Mouse (Mus musculus) liver, adult 2 months (tissue): ENCODE results near the gene A4gnt. TPM values are rescaled to one million over a fixed set of nuclear protein-coding genes. Genes with fewer than 3 reads are reported as not detected.

ENCODE experiments used
- DNase-seq: peaks from one replicate; pipeline ENCODE4 v3.0.0-alpha.2; 2011; ENCODE audit warnings: low read depth, low spot score; ENCODE audit errors: extremely low read depth
- H3K27ac ChIP-seq: fragments of 200-500 bp; replicated peaks from 2 replicates; pipeline ENCODE4 v1.5.1; 2012; ENCODE audit warnings: low read depth, mild to moderate bottlenecking, control low read depth, inconsistent platforms, low read length; ENCODE audit not compliant: insufficient read depth
- H3K27me3 ChIP-seq: fragments of 200-500 bp; 2 replicates; pipeline ENCODE4 v1.6.1; 2012; ENCODE audit warnings: mild to moderate bottlenecking, moderate library complexity, low read length, inconsistent platforms; ENCODE audit not compliant: control insufficient read depth, insufficient read depth
- H3K36me3 ChIP-seq: fragments of 200-500 bp; 2 replicates; pipeline ENCODE4 v1.6.1; 2012; ENCODE audit warnings: low read length, inconsistent platforms; ENCODE audit not compliant: control insufficient read depth, insufficient read depth
- H3K4me1 ChIP-seq: fragments of 200-500 bp; 2 replicates; pipeline ENCODE4 v1.6.1; 2011; ENCODE audit warnings: low read length; ENCODE audit not compliant: control insufficient read depth, insufficient read depth
- H3K4me3 ChIP-seq: fragments of 200-500 bp; 2 replicates; pipeline ENCODE4 v1.5.1; 2011; ENCODE audit warnings: low read depth, mild to moderate bottlenecking, control low read depth, low read length, moderate library complexity; ENCODE audit not compliant: insufficient read depth
- H3K79me2 ChIP-seq: fragments of 200-500 bp; 2 replicates; pipeline ENCODE4 v1.6.1; 2012; ENCODE audit warnings: inconsistent platforms, mild to moderate bottlenecking, low read length, moderate library complexity; ENCODE audit not compliant: control insufficient read depth, insufficient read depth
- H3K9ac ChIP-seq: fragments of 200-500 bp; 2 replicates; pipeline ENCODE4 v1.6.1; 2012; ENCODE audit warnings: low read depth, mild to moderate bottlenecking, control low read depth, inconsistent platforms, low read length
- CTCF ChIP-seq: fragments of 200-500 bp; IDR thresholded peaks from 2 replicates; pipeline ENCODE4 v1.5.1; 2011; ENCODE audit warnings: low read depth, low read length, control low read depth
- POLR2A ChIP-seq: fragments of 200-500 bp; IDR thresholded peaks from 2 replicates; pipeline ENCODE4 v1.6.1; 2011; ENCODE audit warnings: low read length, control low read depth; ENCODE audit not compliant: insufficient read depth; ENCODE audit errors: extremely low read depth
- WGBS: fragments of 180-500 bp; shearing (Covaris S2); methylation state at CpG from one replicate; pipeline ENCODE4 v1.1.7; 2018; 5-methylcytosine and 5-hydroxymethylcytosine counted together
- polyA plus RNA-seq: library from polyadenylated mRNA; depleted of rRNA; stranded (reverse); fragments of >200 nt; gene quantifications from 2 replicates; pipeline ENCODE4 v1.2.3, GENCODE M21; 2012
- total RNA-seq: library from RNA; depleted of rRNA; stranded (reverse); fragments of >200 nt; gene quantifications from 2 replicates; pipeline ENCODE4 v1.2.3, GENCODE M21; 2014

The A4gnt gene
- total and polyA plus RNA-seq, 2 experiments, result not detected

DNA sequence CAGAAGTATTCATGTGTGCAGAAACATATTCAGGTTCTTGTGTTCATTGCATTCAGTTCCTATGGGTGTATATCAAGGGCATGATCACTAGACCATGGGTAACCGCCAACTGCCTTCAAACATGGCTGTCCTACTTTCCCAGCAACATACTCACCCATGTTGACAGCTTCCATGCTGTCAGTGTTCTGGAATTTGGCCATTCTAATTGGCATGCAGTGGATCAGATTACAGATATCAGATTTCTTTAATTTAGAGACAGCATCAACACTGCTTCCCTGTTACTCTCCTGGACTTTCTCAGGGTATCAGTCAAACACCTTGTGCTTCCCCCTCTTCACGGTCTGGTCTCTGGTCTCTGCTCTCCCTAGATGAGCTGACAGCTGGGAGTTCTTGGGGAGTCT, 8.7 kb upstream of the A4gnt start:
- no peak overlapping the region for H3K27ac ChIP-seq
- no peaks in the 10 kb centered on the region for H3K79me2 ChIP-seq
- no peak overlapping the region for H3K4me3 ChIP-seq
- H3K36me3 ChIP-seq, result no peaks in the 10 kb centered on the region
- H3K27me3 ChIP-seq, result no peaks in the 10 kb centered on the region
- H3K4me1 ChIP-seq, result no peaks in the 10 kb centered on the region
- no peak for DNase-seq
- TF ChIP-seq CTCF, result no peak
- TF ChIP-seq POLR2A, result no peak
- no peak overlapping the region for H3K9ac ChIP-seq
- WGBS, result 78% methylated on average over 2 of the region's 2 CpGs

DNA sequence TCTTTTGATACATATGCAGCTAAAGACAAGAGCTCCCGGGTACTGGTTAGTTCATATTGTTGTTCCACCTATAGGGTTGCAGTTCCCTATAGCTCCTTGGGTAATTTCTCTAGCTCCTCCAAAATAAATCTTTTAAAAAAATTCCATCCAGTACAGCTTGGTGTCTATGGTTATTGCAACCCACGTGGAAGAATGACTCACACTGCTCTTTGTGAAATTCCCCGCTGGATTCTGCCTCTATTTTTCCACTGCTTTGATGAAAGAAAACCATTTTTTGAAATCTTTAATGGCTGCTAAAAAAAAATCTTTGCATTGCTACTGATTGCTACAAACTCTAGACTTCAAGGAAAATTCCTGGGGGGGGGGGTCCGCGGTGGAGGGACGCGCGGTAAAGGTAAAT, 7.4 kb downstream of the A4gnt start:
- Histone ChIP-seq H3K4me1 (no peaks in the 10 kb centered on the region), H3K36me3 (no peaks in the 10 kb centered on the region), H3K4me3 (no peak overlapping the region), H3K9ac (no peak overlapping the region), H3K27ac (no peak overlapping the region), H3K27me3 (0 out of 2 replicates have a peak, but pooled peaks cover 2% of the 10 kb centered on the region), H3K79me2 (no peaks in the 10 kb centered on the region)
- no peak for TF ChIP-seq CTCF
- no peak for TF ChIP-seq POLR2A
- no peak for DNase-seq
- 92% methylated on average over 8 of the region's 8 CpGs for WGBS

DNA sequence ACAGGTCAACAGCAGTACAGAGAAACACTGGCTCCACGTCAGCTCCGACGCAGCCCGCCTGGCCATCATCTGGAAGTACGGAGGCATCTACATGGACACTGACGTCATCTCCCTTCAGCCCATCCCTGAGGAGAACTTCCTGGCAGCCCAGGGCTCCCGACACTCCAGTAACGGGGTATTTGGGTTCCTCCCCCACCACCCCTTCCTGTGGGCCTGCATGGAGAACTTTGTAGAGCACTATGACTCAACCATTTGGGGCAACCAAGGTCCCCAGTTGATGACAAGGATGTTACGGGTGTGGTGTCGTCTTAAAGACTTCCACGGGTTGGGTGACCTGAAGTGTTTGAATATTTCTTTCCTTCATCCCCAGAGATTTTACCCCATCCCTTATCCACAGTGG, 7.9 kb downstream of the A4gnt start:
- Histone ChIP-seq H3K9ac (no peak overlapping the region), H3K79me2 (no peaks in the 10 kb centered on the region), H3K27me3 (0 out of 2 replicates have a peak, but pooled peaks cover 2% of the 10 kb centered on the region), H3K4me3 (no peak overlapping the region), H3K27ac (no peak overlapping the region), H3K4me1 (no peaks in the 10 kb centered on the region), H3K36me3 (no peaks in the 10 kb centered on the region)
- 84% methylated on average over 11 of the region's 11 CpGs for WGBS
- DNase-seq, result no peak
- TF ChIP-seq POLR2A (no peak), CTCF (no peak)

DNA sequence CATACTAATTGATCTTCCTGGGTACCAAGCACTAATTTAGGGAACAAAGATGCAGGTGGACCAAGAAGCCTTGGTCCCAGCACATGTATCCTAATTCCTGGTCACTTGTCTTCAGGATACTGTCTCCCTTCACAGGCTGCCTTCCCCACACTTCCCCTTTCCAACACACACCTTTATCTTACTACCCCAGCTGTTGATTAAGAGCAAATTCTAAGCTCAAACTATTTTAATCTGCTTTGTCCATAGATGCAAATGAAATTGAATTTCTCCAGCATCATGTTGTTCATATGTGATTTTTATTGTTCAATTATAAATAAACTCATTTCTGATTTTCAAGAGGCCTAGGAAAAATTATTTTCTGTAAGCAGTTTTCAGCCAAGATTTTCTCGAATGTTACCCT, 9.7 kb downstream of the A4gnt start:
- WGBS, result 70% methylated on average over 1 of the region's 1 CpGs
- Histone ChIP-seq H3K27me3 (0 out of 2 replicates have a peak, but pooled peaks cover 2% of the 10 kb centered on the region), H3K27ac (no peak overlapping the region), H3K36me3 (no peaks in the 10 kb centered on the region), H3K4me1 (no peaks in the 10 kb centered on the region), H3K4me3 (no peak overlapping the region), H3K79me2 (no peaks in the 10 kb centered on the region), H3K9ac (no peak overlapping the region)
- no peak for TF ChIP-seq POLR2A
- no peak for TF ChIP-seq CTCF
- no peak for DNase-seq

DNA sequence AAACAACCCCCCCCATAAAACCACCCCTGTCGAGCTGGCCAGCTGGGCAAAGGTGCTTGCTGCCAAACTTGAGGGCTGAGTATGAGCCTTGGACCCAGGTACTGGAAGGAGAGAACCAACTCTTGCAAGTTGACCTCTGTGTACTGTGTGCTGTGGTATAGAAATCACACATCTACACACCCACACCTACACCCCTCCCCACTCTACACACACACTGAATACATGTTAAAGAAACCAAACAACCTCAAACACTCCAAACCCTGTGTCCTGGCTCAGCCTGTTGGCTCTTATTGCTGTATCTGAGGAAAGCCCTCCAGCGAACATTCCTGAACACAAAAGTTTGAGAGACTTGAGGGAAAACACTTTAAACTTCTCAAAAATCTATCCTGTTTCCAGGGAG, 10.7 kb downstream of the A4gnt start:
- 0 out of 2 replicates have a peak, but pooled peaks cover 2% of the 10 kb centered on the region for H3K27me3 ChIP-seq
- no peak overlapping the region for H3K9ac ChIP-seq
- no peak for TF ChIP-seq CTCF
- no peak for TF ChIP-seq POLR2A
- no peak overlapping the region for H3K27ac ChIP-seq
- no peaks in the 10 kb centered on the region for H3K36me3 ChIP-seq
- H3K4me1 ChIP-seq, result no peaks in the 10 kb centered on the region
- 52% methylated on average over 2 of the region's 2 CpGs for WGBS
- DNase-seq, result no peak
- no peak overlapping the region for H3K4me3 ChIP-seq
- H3K79me2 ChIP-seq, result no peaks in the 10 kb centered on the region

DNA sequence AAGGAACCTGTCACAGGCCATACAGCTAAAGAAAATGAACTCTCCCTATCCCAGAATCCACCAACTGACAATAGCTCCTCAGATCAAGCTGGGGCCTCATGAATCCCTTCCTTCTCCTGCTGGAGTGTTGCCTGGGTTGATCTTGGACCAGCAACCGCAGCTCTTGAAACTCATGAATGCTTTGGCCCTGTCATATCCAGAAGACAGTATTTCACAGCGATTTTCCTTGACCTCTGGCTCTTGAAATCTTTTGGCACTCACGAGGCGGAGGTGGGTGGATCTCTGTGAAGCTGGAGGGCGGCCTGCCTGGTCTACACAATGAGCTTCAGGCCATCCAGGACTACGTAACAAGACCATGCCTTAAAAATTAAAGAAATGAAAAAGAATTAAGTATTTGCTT, 11.8 kb downstream of the A4gnt start:
- H3K79me2 ChIP-seq, result no peaks in the 10 kb centered on the region
- 72% methylated on average over 6 of the region's 6 CpGs for WGBS

More for the DNA sequence above, 11.8 kb downstream of the A4gnt start:
- H3K36me3 ChIP-seq, result no peaks in the 10 kb centered on the region
- 0 out of 2 replicates have a peak, but pooled peaks cover 2% of the 10 kb centered on the region for H3K27me3 ChIP-seq
- no peak for DNase-seq
- H3K4me3 ChIP-seq, result no peak overlapping the region
- H3K9ac ChIP-seq, result no peak overlapping the region
- H3K27ac ChIP-seq, result no peak overlapping the region
- TF ChIP-seq POLR2A, result no peak
- TF ChIP-seq CTCF, result no peak
- no peaks in the 10 kb centered on the region for H3K4me1 ChIP-seq
